Mouse (Mus musculus): ENCODE measurements around the gene Dmkn. TPM values are rescaled to one million over a fixed set of nuclear protein-coding genes. Genes with fewer than 3 reads are reported as not detected.
A peak's percentile ranks its signal among the peaks of the same experiment; 100 is the strongest.
"Not testable (repeated sequence)": the region's sequence is repeated elsewhere in the genome, so short reads cannot be mapped to it uniquely, and the experiment has no call there.

Dmkn gene
- 1.7 and 3.6 TPM in 2 replicates for polyA plus RNA-seq (2012; ENCODE audit: insufficient read depth, insufficient read length, missing spikeins)

DNA sequence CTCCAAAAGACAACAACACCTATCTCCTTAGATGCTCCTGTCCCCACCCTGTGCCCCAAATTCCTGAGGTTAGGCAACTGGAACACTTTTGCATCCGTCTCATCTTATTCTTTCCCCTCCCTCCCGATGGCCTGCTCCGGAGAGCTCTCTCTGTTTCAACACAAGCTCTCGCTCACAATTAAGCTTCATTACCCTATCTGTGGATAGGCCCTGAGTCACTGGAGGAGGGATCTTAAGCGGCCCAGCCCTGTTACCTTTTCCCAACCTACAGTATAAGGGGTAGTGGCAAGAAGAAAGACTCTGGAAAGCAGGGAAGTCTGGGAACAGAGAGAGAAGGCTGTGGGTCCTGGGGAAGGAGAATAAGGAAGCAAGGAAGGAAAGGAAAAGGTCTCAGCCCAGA lies at the start of gene Dmkn:
Gene Dmkn, plus strand, starts transcription at position 301 of the 400 bp plus-strand sequence.
- peaks cover 20% of the 10 kb centered on the region for H3K4me1 ChIP-seq (ENCODE audit: control insufficient read depth, insufficient read depth, low read length)
- no peak within 1 kb of the TSS for H3K4me3 ChIP-seq (ENCODE audit: insufficient read depth, low read length)
- TF ChIP-seq POLR2A (IDR thresholded peaks at IDR 0.05; ENCODE audit: borderline replicate concordance, low read depth, low read length) = no peak
- no peak for TF ChIP-seq CTCF (IDR thresholded peaks at IDR 0.05; ENCODE audit: low read depth, low read length)
- no peak within 1 kb of the TSS for H3K27ac ChIP-seq (ENCODE audit: insufficient read depth, low read depth, low read length)

DNA sequence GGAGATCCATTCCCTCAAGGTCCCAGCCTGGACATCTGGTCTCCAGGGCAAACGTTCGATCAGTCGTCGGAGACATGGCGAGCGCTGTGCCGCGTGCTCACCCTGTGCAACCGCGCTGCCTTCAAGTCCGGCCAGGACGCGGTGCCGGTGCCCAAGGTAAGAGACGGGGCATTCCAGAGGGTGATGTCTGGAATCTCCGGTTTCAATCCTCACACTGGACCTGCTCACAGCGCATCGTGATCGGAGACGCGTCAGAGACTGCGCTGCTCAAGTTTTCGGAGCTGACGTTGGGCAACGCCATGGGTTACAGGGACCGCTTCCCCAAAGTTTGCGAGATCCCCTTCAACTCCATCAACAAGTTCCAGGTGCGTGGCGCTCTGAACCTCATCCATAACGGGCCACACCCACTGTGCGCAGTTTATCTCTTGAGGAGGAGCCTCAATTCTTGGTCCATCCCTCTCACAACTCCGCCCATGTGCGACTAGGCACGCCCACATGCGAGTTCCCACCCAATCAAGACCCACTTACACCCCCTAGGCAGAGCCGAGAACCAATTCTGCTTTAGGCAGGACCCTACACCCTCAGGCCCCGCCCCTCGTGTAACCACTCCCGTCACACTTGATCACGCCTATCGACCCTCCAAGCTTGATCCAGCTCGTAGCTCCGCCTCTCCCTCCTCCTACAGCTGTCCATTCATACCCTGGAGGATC lies 46.4 kb upstream of the Dmkn start:
- H3K4me1 ChIP-seq (ENCODE audit: control insufficient read depth, insufficient read depth, low read length) = peaks cover 10% of the 10 kb centered on the region
- peak overlapping the region; percentile 52 for H3K4me3 ChIP-seq (ENCODE audit: insufficient read depth, low read length)
- H3K27ac ChIP-seq (ENCODE audit: insufficient read depth, low read depth, low read length) = no peak overlapping the region
- TF ChIP-seq CTCF (IDR thresholded peaks at IDR 0.05; ENCODE audit: low read depth, low read length) (no peak), POLR2A (IDR thresholded peaks at IDR 0.05; ENCODE audit: borderline replicate concordance, low read depth, low read length) (no peak)

DNA sequence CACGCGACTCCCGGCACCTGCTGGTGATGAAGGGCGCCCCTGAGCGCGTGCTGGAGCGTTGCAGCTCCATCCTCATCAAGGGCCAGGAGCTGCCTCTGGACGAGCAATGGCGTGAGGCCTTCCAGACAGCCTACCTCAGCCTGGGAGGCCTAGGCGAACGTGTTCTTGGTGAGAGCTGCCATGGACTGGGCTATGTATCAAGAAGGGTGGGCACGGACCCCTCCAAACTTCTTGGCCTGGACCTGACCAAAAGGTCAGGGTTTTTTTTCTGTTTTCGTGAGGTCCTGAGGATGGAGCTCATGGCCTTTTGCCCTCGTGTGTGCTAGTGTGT lies 45.9 kb upstream of the Dmkn start:
- Histone ChIP-seq H3K4me1 (ENCODE audit: control insufficient read depth, insufficient read depth, low read length) (peaks cover 10% of the 10 kb centered on the region), H3K4me3 (ENCODE audit: insufficient read depth, low read length) (peak overlapping the region; percentile 52), H3K27ac (ENCODE audit: insufficient read depth, low read depth, low read length) (no peak overlapping the region)
- TF ChIP-seq CTCF (IDR thresholded peaks at IDR 0.05; ENCODE audit: low read depth, low read length) (no peak), POLR2A (IDR thresholded peaks at IDR 0.05; ENCODE audit: borderline replicate concordance, low read depth, low read length) (no peak)

DNA sequence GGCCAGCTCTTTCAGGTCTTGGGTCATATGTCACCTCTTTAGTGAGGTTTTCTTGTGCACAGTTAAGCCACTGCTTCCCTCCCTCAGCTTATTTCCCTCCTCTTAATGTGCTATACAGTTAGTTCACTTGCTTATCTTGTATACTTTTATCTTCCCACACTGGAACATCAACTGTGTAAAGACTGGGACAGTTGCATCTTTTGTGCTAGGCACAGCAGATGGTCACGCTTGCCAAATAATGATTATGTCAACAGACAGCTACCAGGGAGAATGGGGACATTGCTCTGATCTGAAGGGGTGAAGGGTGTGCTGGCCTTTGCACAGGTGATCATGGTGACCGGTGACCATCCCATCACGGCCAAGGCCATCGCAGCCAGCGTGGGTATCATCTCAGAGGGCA lies 43.9 kb upstream of the Dmkn start:
- H3K4me1 ChIP-seq (ENCODE audit: control insufficient read depth, insufficient read depth, low read length) = peaks cover 10% of the 10 kb centered on the region
- TF ChIP-seq CTCF (IDR thresholded peaks at IDR 0.05; ENCODE audit: low read depth, low read length) = no peak

DNA sequence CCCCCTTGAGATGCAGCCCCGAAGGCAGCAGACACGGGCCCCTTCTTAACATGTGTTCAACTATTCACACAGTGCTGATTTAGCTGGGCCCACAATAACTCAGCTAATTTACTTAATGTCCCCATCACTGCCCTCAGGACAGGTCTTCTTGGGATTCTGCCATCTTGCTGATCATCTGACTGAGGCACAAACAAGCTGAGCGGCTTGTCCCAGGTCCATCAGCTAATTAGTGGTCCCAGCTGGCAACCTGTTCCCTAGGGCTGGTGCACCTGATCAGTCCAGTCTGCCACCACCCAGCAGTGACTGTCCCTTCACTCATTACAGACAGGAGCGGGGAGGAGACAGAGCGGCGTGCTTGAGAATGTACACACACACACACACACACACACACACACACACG lies 42.3 kb upstream of the Dmkn start:
- no peak overlapping the region for H3K4me3 ChIP-seq (ENCODE audit: insufficient read depth, low read length)
- TF ChIP-seq CTCF (IDR thresholded peaks at IDR 0.05; ENCODE audit: low read depth, low read length) (no peak), POLR2A (IDR thresholded peaks at IDR 0.05; ENCODE audit: borderline replicate concordance, low read depth, low read length) (no peak)
- H3K27ac ChIP-seq (ENCODE audit: insufficient read depth, low read depth, low read length) = no peak overlapping the region
- H3K4me1 ChIP-seq (ENCODE audit: control insufficient read depth, insufficient read depth, low read length) = peaks cover 10% of the 10 kb centered on the region

More for the DNA sequence above, 43.9 kb upstream of the Dmkn start:
- Histone ChIP-seq H3K4me3 (ENCODE audit: insufficient read depth, low read length) (no peak overlapping the region), H3K27ac (ENCODE audit: insufficient read depth, low read depth, low read length) (no peak overlapping the region)

DNA sequence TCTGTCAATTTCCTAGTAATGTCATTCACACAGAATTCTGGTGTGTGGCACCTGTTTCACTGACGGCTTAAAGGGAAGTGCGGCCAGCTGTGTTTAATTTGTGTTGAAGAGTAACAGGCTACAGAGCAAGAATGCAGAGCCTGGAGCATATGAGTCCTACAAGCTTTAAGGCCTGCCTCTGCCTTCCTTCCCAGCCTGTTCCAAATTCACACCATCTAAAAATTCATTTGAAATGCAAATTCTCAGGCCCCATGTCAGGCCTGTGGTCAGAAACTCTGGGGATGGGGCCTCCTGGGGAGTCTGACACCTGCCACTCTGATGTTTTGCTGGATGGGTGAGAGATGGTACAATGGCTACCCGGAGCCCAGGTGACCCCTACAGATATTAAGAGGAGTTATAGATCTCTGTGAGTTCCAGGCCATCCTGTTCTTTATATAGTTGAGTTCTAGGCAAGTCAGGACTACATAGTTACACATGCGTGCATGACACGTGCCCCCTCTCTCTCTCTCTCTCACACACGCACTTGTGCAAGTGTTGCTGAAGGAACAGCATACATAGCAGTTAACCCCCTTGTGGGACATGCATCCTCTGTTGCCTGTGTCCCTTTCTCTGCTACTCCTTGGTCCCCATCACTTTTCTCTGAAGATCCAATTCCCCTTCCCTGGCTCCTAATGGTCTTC lies 40.1 kb upstream of the Dmkn start:
- TF ChIP-seq CTCF (IDR thresholded peaks at IDR 0.05; ENCODE audit: low read depth, low read length) (no peak), POLR2A (IDR thresholded peaks at IDR 0.05; ENCODE audit: borderline replicate concordance, low read depth, low read length) (no peak)
- Histone ChIP-seq H3K4me3 (ENCODE audit: insufficient read depth, low read length) (no peak overlapping the region), H3K4me1 (ENCODE audit: control insufficient read depth, insufficient read depth, low read length) (peaks cover 9% of the 10 kb centered on the region), H3K27ac (ENCODE audit: insufficient read depth, low read depth, low read length) (no peak overlapping the region)

DNA sequence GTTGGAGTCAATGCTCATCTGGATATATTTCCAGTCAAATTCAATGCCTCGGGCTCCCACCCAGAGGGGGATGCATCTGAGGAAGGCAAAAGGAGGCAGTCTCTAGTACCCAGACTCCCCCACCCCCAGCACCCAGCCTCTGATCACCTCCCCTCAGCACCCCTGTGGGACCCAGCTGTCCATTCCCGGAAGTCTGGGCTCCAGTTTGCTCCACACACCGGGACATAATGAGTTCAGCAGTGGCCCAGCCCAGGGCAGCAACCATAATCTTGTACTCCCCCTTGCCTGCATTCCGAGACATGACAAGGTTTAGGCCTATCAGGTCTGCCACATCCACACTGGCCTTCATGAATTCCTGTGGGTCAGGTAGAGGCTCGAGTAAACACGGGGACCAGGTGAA lies 35.3 kb upstream of the Dmkn start:
- Histone ChIP-seq H3K4me1 (ENCODE audit: control insufficient read depth, insufficient read depth, low read length) (peaks cover 13% of the 10 kb centered on the region), H3K4me3 (ENCODE audit: insufficient read depth, low read length) (peak overlapping the region; percentile 87), H3K27ac (ENCODE audit: insufficient read depth, low read depth, low read length) (no peak overlapping the region)
- TF ChIP-seq CTCF (IDR thresholded peaks at IDR 0.05; ENCODE audit: low read depth, low read length) (no peak), POLR2A (IDR thresholded peaks at IDR 0.05; ENCODE audit: borderline replicate concordance, low read depth, low read length) (no peak)

DNA sequence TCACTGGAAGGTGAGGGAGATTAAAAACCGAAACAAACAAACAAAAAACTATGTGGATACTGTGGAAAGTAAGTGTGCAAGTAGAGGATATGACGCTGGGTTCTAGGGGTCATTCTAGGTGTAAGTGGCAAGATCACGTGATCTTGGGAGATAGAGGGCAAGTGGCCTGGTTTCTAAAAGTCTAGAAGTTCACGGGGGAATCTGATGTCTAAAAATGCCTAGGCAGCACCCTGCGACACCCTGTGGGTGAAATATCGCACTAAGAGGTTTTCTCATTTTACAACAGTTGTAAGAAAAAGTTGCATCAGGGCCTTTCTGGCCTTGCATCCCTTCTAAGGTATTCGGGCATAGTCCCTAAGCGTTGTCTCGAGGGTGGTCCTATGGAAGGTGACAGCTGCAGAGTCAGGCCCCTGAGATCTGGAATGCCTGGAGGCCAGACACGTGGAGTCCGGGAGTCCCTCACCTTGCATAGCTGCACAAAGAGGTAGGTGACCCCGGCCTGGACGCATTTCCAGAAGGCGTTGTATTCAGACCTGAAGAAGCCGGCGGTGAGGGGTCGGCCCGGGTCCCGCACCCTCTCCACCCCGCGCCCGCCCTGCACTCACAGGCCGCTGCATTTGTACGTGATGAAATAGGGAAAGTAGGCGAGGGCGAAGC lies 34.7 kb upstream of the Dmkn start:
- Histone ChIP-seq H3K4me1 (ENCODE audit: control insufficient read depth, insufficient read depth, low read length) (peaks cover 13% of the 10 kb centered on the region), H3K4me3 (ENCODE audit: insufficient read depth, low read length) (peak overlapping the region; percentile 87), H3K27ac (ENCODE audit: insufficient read depth, low read depth, low read length) (peak overlapping the region; percentile 28)
- TF ChIP-seq POLR2A (IDR thresholded peaks at IDR 0.05; ENCODE audit: borderline replicate concordance, low read depth, low read length) = no peak
- TF ChIP-seq CTCF (IDR thresholded peaks at IDR 0.05; ENCODE audit: low read depth, low read length) = no peak

DNA sequence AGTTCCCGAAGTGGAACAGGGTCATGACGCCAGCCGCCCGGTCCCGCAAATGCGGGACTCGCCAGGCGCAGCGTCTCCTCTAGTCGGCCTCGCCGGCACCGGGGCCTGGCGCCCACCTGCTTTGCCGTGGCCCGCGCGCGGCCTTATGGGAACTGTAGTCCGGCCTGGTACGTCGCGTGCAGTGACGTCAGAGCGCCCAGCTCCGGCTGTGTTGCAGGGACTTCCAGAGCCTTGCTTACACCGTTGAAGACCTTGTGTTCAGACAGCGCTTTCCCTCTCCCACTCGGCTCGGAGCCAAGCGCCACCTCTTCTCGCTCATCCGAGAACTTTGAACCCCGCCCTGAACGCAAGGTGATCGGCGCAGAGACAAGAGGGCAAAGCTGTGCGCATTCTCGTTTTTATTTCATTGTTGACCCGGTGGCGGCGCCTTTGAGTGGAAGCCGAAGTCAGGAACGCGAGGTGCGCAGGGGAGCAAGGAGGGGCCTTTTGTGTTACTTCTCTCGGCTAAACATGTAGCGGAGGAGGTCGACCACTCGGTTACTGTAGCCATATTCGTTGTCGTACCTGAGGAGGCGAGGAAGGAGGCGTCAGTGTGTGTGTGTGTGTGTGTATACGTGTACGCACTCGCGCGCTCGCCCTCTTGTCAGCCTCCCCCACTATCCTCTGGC lies 34.0 kb upstream of the Dmkn start, which contains the start of gene Tmem147:
Gene Tmem147, minus strand, starts transcription at position 145 of the 668 bp plus-strand sequence.
- TF ChIP-seq POLR2A (IDR thresholded peaks at IDR 0.05; ENCODE audit: borderline replicate concordance, low read depth, low read length) = 0 out of 2 replicates have a peak, but pooled peaks have one; percentile 36
- TF ChIP-seq CTCF (IDR thresholded peaks at IDR 0.05; ENCODE audit: low read depth, low read length) = 0 out of 2 replicates have a peak, but pooled peaks have one; percentile 23
- Histone ChIP-seq H3K27ac (ENCODE audit: insufficient read depth, low read depth, low read length) (peak within 1 kb of the TSS; percentile 56), H3K4me3 (ENCODE audit: insufficient read depth, low read length) (peak within 1 kb of the TSS; percentile 87), H3K4me1 (ENCODE audit: control insufficient read depth, insufficient read depth, low read length) (peaks cover 13% of the 10 kb centered on the region)

DNA sequence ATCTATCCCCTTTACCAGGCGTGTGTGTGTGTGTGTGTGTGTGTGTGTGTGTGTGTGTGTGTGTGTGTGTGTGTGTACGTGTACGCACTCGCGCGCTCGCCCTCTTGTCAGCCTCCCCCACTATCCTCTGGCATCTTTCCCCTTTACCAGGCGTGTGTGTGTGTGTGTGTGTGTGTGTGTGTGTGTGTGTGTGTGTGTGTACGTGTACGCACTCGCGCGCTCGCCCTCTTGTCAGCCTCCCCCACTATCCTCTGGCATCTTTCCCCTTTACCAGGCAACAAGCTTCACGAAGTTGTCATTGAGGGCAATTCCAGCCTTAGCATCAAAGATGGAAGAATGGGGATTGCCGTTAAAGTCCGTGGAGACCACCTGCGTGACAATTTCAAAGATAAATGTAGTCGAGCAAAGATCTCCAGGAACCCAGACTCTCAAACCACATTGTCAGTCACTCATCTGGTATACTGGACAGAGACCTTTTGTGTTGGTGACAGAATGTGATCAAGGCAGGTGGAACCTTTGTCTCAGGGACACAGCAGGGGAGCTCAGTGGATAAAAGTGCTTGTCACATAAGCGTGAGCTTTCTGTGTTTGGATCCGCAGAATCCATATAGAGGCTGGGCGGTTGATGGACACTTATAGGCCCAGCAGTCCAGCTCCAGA lies 33.4 kb upstream of the Dmkn start:
- not testable (repeated sequence) for H3K27ac ChIP-seq (ENCODE audit: insufficient read depth, low read depth, low read length)
- peaks cover 13% of the 10 kb centered on the region for H3K4me1 ChIP-seq (ENCODE audit: control insufficient read depth, insufficient read depth, low read length)
- peak overlapping the region; percentile 87 for H3K4me3 ChIP-seq (ENCODE audit: insufficient read depth, low read length)
